Mouse (Mus musculus): ENCODE results near the gene Morn1. TPM values are rescaled to one million over a fixed set of nuclear protein-coding genes. Genes with fewer than 3 reads are reported as not detected.

Gene Morn1
- polyA plus RNA-seq, 2 experiments = 4.7 to 7.9 TPM

DNA sequence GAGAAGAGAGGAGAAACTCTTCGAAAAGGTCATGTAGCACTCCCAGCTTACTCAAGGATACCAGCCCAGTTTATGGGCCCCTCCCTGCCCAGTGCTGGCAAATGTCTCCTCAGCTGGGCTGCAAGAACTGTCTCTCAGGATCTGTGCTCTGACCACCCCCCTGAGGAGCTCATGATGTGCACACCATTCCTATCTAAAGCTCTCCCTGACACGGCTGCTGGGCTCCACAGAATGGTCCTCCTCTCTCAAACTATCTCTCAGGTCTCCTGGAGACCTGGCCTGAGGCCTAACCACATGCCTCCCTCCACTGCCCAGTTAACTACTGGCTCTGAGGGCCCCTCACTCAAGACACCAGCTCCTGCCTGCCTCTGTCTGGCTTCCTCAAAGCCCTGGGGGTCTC lies 53.8 kb downstream of the Morn1 start:
- WGBS = 41% methylated on average over 2 of the region's 2 CpGs
- DNase-seq (ENCODE audit: low spot score) (no peak), ATAC-seq (ENCODE audit: low FRiP score, low read depth) (no peak)
- H3K9ac ChIP-seq (ENCODE audit: low read depth, low read length, severe bottlenecking) = no peak overlapping the region
- H3K36me3 ChIP-seq (ENCODE audit: control insufficient read depth, insufficient read depth, low read length) = no peaks in the 10 kb centered on the region
- no peak overlapping the region for H3K4me2 ChIP-seq (replicated peaks; ENCODE audit: low read depth, low read length, severe bottlenecking)
- H3K27ac ChIP-seq (replicated peaks; ENCODE audit: low read depth, low read length) = peak overlapping the region; percentile 74
- H3K9me3 ChIP-seq (ENCODE audit: control insufficient read depth, low read length) = no peaks in the 10 kb centered on the region
- H3K4me3 ChIP-seq (replicated peaks; ENCODE audit: low read length) = no peak overlapping the region
- TF ChIP-seq POLR2A (IDR thresholded peaks at IDR 0.05; ENCODE audit: borderline replicate concordance, extremely low read depth, insufficient read depth, insufficient read length) = no peak
- no peaks in the 10 kb centered on the region for H3K27me3 ChIP-seq (ENCODE audit: control insufficient read depth, insufficient read depth, low read length)
- peaks cover 88% of the 10 kb centered on the region for H3K4me1 ChIP-seq (ENCODE audit: control insufficient read depth, insufficient read depth, low read length)

- no peak overlapping the region for H3K4me2 ChIP-seq (replicated peaks; ENCODE audit: low read depth, low read length, severe bottlenecking)
- H3K27me3 ChIP-seq (ENCODE audit: control insufficient read depth, insufficient read depth, low read length) = no peaks in the 10 kb centered on the region
- ATAC-seq (ENCODE audit: low FRiP score, low read depth) (no peak), DNase-seq (ENCODE audit: low spot score) (no peak)
- no peaks in the 10 kb centered on the region for H3K9me3 ChIP-seq (ENCODE audit: control insufficient read depth, low read length)
- peaks cover 89% of the 10 kb centered on the region for H3K4me1 ChIP-seq (ENCODE audit: control insufficient read depth, insufficient read depth, low read length)
- no peak overlapping the region for H3K9ac ChIP-seq (ENCODE audit: low read depth, low read length, severe bottlenecking)
- 32% methylated on average over 12 of the region's 12 CpGs for WGBS
- no peak overlapping the region for H3K4me3 ChIP-seq (replicated peaks; ENCODE audit: low read length)
- TF ChIP-seq POLR2A (IDR thresholded peaks at IDR 0.05; ENCODE audit: borderline replicate concordance, extremely low read depth, insufficient read depth, insufficient read length) = no peak
- H3K27ac ChIP-seq (replicated peaks; ENCODE audit: low read depth, low read length) = peak overlapping the region; percentile 74
- no peaks in the 10 kb centered on the region for H3K36me3 ChIP-seq (ENCODE audit: control insufficient read depth, insufficient read depth, low read length)
Measured at GRCm38 (mm10) chr4:155140795-155141265, 54.5 kb downstream of the Morn1 start.

GRCm38 (mm10) chr4:155142836-155143235 lies 56.5 kb downstream of the Morn1 start:
- 94% methylated on average over 5 of the region's 5 CpGs for WGBS
- no peak overlapping the region for H3K4me3 ChIP-seq (replicated peaks; ENCODE audit: low read length)
- TF ChIP-seq POLR2A (IDR thresholded peaks at IDR 0.05; ENCODE audit: borderline replicate concordance, extremely low read depth, insufficient read depth, insufficient read length) = no peak
- H3K27ac ChIP-seq (replicated peaks; ENCODE audit: low read depth, low read length) = peak overlapping the region; percentile 99
- DNase-seq (ENCODE audit: low spot score) (no peak), ATAC-seq (ENCODE audit: low FRiP score, low read depth) (no peak)
- H3K9ac ChIP-seq (ENCODE audit: low read depth, low read length, severe bottlenecking) = no peak overlapping the region
- no peak overlapping the region for H3K4me2 ChIP-seq (replicated peaks; ENCODE audit: low read depth, low read length, severe bottlenecking)
- H3K36me3 ChIP-seq (ENCODE audit: control insufficient read depth, insufficient read depth, low read length) = no peaks in the 10 kb centered on the region
- peaks cover 80% of the 10 kb centered on the region for H3K4me1 ChIP-seq (ENCODE audit: control insufficient read depth, insufficient read depth, low read length)
- no peaks in the 10 kb centered on the region for H3K9me3 ChIP-seq (ENCODE audit: control insufficient read depth, low read length)
- H3K27me3 ChIP-seq (ENCODE audit: control insufficient read depth, insufficient read depth, low read length) = no peaks in the 10 kb centered on the region

DNA sequence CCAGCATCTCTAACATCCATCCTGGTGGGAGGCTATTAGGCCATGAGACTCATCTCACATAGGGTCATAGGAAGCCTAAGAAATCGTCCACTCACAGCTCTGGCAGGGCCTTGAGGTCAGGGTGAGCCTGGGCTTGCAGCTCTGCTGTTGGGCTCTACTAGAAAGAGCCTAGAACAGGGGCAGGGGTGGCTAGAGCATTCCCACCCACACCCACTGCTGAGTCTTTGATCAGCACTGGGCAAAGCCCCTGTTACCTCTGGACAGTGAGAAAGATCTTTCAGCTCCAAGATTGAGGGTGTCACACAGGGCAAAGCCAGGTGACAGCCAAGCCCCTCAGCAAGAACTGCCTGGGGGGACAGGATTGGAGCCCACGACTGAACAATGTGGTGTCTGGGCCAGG lies 57.0 kb downstream of the Morn1 start:
- Histone ChIP-seq H3K9me3 (ENCODE audit: control insufficient read depth, low read length) (no peaks in the 10 kb centered on the region), H3K4me3 (replicated peaks; ENCODE audit: low read length) (no peak overlapping the region), H3K9ac (ENCODE audit: low read depth, low read length, severe bottlenecking) (peak overlapping the region; percentile 52; the same call in 1 of the 2 replicates), H3K4me2 (replicated peaks; ENCODE audit: low read depth, low read length, severe bottlenecking) (peak overlapping the region; percentile 28; the same call in 1 of the 2 replicates), H3K4me1 (ENCODE audit: control insufficient read depth, insufficient read depth, low read length) (peaks cover 75% of the 10 kb centered on the region), H3K27ac (replicated peaks; ENCODE audit: low read depth, low read length) (peak overlapping the region; percentile 99), H3K36me3 (ENCODE audit: control insufficient read depth, insufficient read depth, low read length) (no peaks in the 10 kb centered on the region), H3K27me3 (ENCODE audit: control insufficient read depth, insufficient read depth, low read length) (no peaks in the 10 kb centered on the region)
- no peak for TF ChIP-seq POLR2A (IDR thresholded peaks at IDR 0.05; ENCODE audit: borderline replicate concordance, extremely low read depth, insufficient read depth, insufficient read length)
- 46% methylated on average over 2 of the region's 2 CpGs for WGBS
- DNase-seq (ENCODE audit: low spot score) = no peak
- ATAC-seq (ENCODE audit: low FRiP score, low read depth) = no peak

DNA sequence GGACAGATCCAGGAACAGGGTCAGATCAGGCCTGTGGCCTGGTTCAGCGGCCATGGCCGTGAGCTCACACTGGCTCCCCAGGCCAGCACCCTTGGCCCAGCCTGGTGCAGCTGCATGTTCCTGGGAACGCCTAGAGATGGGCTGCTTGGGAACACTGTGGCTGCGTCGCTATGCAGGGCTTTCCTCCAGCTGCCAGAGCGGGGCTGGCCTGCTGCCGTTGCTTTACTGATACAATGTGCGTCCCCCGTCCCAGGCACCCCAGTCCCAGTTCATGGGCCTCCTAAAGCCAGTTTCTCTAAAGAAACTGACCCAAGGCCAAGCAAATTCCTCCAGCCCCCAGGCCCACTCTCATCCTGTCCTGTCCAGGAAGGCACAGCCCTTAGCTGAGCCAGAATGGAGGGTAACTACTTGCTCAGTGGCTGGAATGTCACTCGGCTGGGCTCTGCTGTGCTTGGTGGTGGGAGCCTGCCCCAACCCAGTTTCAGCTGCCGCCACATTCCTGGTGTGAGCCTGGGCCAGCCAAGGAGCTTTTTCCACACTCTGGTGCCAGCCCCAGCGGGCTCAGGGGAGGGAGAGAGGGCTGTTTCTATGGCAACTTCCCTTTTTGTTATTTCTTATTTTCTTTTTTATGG lies 57.6 kb downstream of the Morn1 start:
- WGBS = 12% methylated on average over 12 of the region's 12 CpGs
- Histone ChIP-seq H3K9me3 (ENCODE audit: control insufficient read depth, low read length) (no peaks in the 10 kb centered on the region), H3K9ac (ENCODE audit: low read depth, low read length, severe bottlenecking) (peak overlapping the region; percentile 52), H3K4me2 (replicated peaks; ENCODE audit: low read depth, low read length, severe bottlenecking) (peak overlapping the region; percentile 28), H3K4me1 (ENCODE audit: control insufficient read depth, insufficient read depth, low read length) (peaks cover 74% of the 10 kb centered on the region), H3K27me3 (ENCODE audit: control insufficient read depth, insufficient read depth, low read length) (no peaks in the 10 kb centered on the region), H3K4me3 (replicated peaks; ENCODE audit: low read length) (no peak overlapping the region), H3K27ac (replicated peaks; ENCODE audit: low read depth, low read length) (peak overlapping the region; percentile 99), H3K36me3 (ENCODE audit: control insufficient read depth, insufficient read depth, low read length) (no peaks in the 10 kb centered on the region)
- TF ChIP-seq POLR2A (IDR thresholded peaks at IDR 0.05; ENCODE audit: borderline replicate concordance, extremely low read depth, insufficient read depth, insufficient read length) = 0 out of 2 replicates have a peak, but pooled peaks have one; percentile 19
- peak; percentile 93 for ATAC-seq (ENCODE audit: low FRiP score, low read depth)
- peak; percentile 94 for DNase-seq (ENCODE audit: low spot score)
